ENCODE assay signal across 10 mouse cellular contexts in genomic region chr17:12415741-12416140, GRCm38 (mm10). TPM values are rescaled to one million over a fixed set of nuclear protein-coding genes. Genes with fewer than 3 reads are reported as not detected.
DNase-seq lines count a peak whose midpoint lies in the region; ATAC-seq lines count a peak whose summit lies in the region.
"Had no signal": no experiment of that assay in that cellular context is flagged by ENCODE, and none has a peak within 500 bp of the region (broad histone marks: within the 10 kb centered on the region; RNA-seq: fewer than 3 reads in every experiment).

No protein-coding gene starts in this region.

- 67% methylated on average over 5 of the region's 5 CpGs for WGBS in hindbrain, embryonic 13.5 days
- 73% methylated on average over 5 of the region's 5 CpGs for WGBS in hindbrain, embryonic 14.5 days
- WGBS in lung, embryonic 15.5 days, result 31% methylated on average over 5 of the region's 5 CpGs
- WGBS in embryonic facial prominence, embryonic 15.5 days, result 52% methylated on average over 5 of the region's 5 CpGs

- H3K4me1 ChIP-seq in hindbrain, embryonic 13.5 days (replicated peaks), result no peaks in the 10 kb centered on the region
- H3K4me1 ChIP-seq in hindbrain, embryonic 14.5 days (replicated peaks; ENCODE audit: control insufficient read depth, insufficient read depth, low read length), result no peaks in the 10 kb centered on the region
- H3K4me1 ChIP-seq in lung, embryonic 15.5 days, result peaks cover 28% of the 10 kb centered on the region
- H3K4me1 ChIP-seq in embryonic facial prominence, embryonic 15.5 days, result peaks cover 34% of the 10 kb centered on the region
- H3K4me1 ChIP-seq: midbrain, embryonic 15.5 days had no signal

- no peak for DNase-seq in hindbrain, embryonic 14.5 days (ENCODE audit: low spot score)
- DNase-seq in lung, postnatal 14 days, result no peak
- peak; percentile 1 for DNase-seq in splenic B cell, adult 2 months (ENCODE audit: low read depth, low spot score)
- DNase-seq in adrenal gland, adult (ENCODE audit: inconsistent age in 2 of 2, low spot score in 1 of 2), result no peak
- DNase-seq in cerebellum, postnatal 36 days, result no peak

- no peaks in the 10 kb centered on the region for H3K36me3 ChIP-seq in hindbrain, embryonic 13.5 days
- no peaks in the 10 kb centered on the region for H3K36me3 ChIP-seq in hindbrain, embryonic 14.5 days (replicated peaks; ENCODE audit: control insufficient read depth, insufficient read depth)
- no peaks in the 10 kb centered on the region for H3K36me3 ChIP-seq in lung, embryonic 15.5 days
- no peaks in the 10 kb centered on the region for H3K36me3 ChIP-seq in embryonic facial prominence, embryonic 15.5 days
- no peaks in the 10 kb centered on the region for H3K36me3 ChIP-seq in splenic B cell, adult 2 months (ENCODE audit: control insufficient read depth, insufficient read depth, low read length, poor library complexity, severe bottlenecking)
- H3K36me3 ChIP-seq: midbrain, embryonic 15.5 days had no signal

- no peaks in the 10 kb centered on the region for H3K27me3 ChIP-seq in hindbrain, embryonic 13.5 days
- H3K27me3 ChIP-seq in hindbrain, embryonic 14.5 days (ENCODE audit: control insufficient read depth, insufficient read depth, low read length), result no peaks in the 10 kb centered on the region
- H3K27me3 ChIP-seq in lung, embryonic 15.5 days, result no peaks in the 10 kb centered on the region
- H3K27me3 ChIP-seq in embryonic facial prominence, embryonic 15.5 days, result no peaks in the 10 kb centered on the region
- H3K27me3 ChIP-seq in splenic B cell, adult 2 months (ENCODE audit: control insufficient read depth, insufficient read depth, low read length, poor library complexity, severe bottlenecking), result no peaks in the 10 kb centered on the region
- H3K27me3 ChIP-seq: midbrain, embryonic 15.5 days had no signal

- no peak overlapping the region for H3K4me3 ChIP-seq in hindbrain, embryonic 13.5 days
- no peak overlapping the region for H3K4me3 ChIP-seq in hindbrain, embryonic 14.5 days (replicated peaks; ENCODE audit: low read length)
- no peak overlapping the region for H3K4me3 ChIP-seq in lung, embryonic 15.5 days
- no peak overlapping the region for H3K4me3 ChIP-seq in embryonic facial prominence, embryonic 15.5 days (replicated peaks)
- H3K4me3 ChIP-seq: midbrain, embryonic 15.5 days had no signal

- no peaks in the 10 kb centered on the region for H3K9me3 ChIP-seq in hindbrain, embryonic 13.5 days
- no peaks in the 10 kb centered on the region for H3K9me3 ChIP-seq in hindbrain, embryonic 14.5 days (ENCODE audit: control insufficient read depth, low read length)
- H3K9me3 ChIP-seq in lung, embryonic 15.5 days, result no peaks in the 10 kb centered on the region
- H3K9me3 ChIP-seq in embryonic facial prominence, embryonic 15.5 days (replicated peaks), result no peaks in the 10 kb centered on the region
- H3K9me3 ChIP-seq: midbrain, embryonic 15.5 days had no signal

- no peak overlapping the region for H3K4me2 ChIP-seq in hindbrain, embryonic 13.5 days
- H3K4me2 ChIP-seq in hindbrain, embryonic 14.5 days (replicated peaks), result no peak overlapping the region
- H3K4me2 ChIP-seq in lung, embryonic 15.5 days, result no peak overlapping the region
- H3K4me2 ChIP-seq in embryonic facial prominence, embryonic 15.5 days (replicated peaks), result no peak overlapping the region
- H3K4me2 ChIP-seq: midbrain, embryonic 15.5 days had no signal

- H3K27ac ChIP-seq in hindbrain, embryonic 13.5 days, result no peak overlapping the region
- H3K27ac ChIP-seq in hindbrain, embryonic 14.5 days, result no peak overlapping the region
- peak overlapping the region; percentile 49 for H3K27ac ChIP-seq in lung, embryonic 15.5 days
- peak overlapping the region; percentile 44; the same call in 1 of the 2 replicates for H3K27ac ChIP-seq in embryonic facial prominence, embryonic 15.5 days (replicated peaks)
- H3K27ac ChIP-seq: midbrain, embryonic 15.5 days had no signal

- H3K9ac ChIP-seq in hindbrain, embryonic 13.5 days, result no peak overlapping the region
- no peak overlapping the region for H3K9ac ChIP-seq in hindbrain, embryonic 14.5 days
- no peak overlapping the region for H3K9ac ChIP-seq in lung, embryonic 15.5 days
- no peak overlapping the region for H3K9ac ChIP-seq in embryonic facial prominence, embryonic 15.5 days
- H3K9ac ChIP-seq: midbrain, embryonic 15.5 days had no signal

- 0 out of 2 replicates have a peak, but pooled peaks have one; percentile 21 for ATAC-seq in hindbrain, embryonic 13.5 days (ENCODE audit: low FRiP score)
- no peak; the same call in 1 of the 2 replicates for ATAC-seq in hindbrain, embryonic 14.5 days (ENCODE audit: low FRiP score)
- ATAC-seq in lung, embryonic 15.5 days (ENCODE audit: borderline replicate concordance, extremely low read depth, low FRiP score, low TSS enrichment), result no peak
- no peak for ATAC-seq in embryonic facial prominence, embryonic 15.5 days (ENCODE audit: insufficient number of reproducible peaks, low FRiP score, low TSS enrichment, low read depth)

RNA-seq across cellular contexts. Expression of gene Plg, which starts 37.3 kb away (rescaled TPM):
- not detected in 2 replicates for polyA plus RNA-seq in hindbrain, embryonic 13.5 days (2015; fragmentation: Nextera tagmentation; extraction: Ambion mirVana)
- 0.20 TPM in 1 of 2 replicates, not detected in the other for polyA plus RNA-seq in hindbrain, embryonic 14.5 days (2014; fragmentation: Nextera tagmentation; extraction: Ambion mirVana)
- polyA plus RNA-seq in lung, embryonic 15.5 days (2015; fragmentation: Nextera tagmentation; extraction: Ambion mirVana), result 0.34 and 1.5 TPM in 2 replicates
- polyA plus RNA-seq in embryonic facial prominence, embryonic 15.5 days (2015; fragmentation: Nextera tagmentation; extraction: Ambion mirVana), result not detected in 2 replicates
- polyA plus RNA-seq: neural tube, embryonic 11.5 days had no signal

Comparison
In these comparisons a context has a peak if more than half of its experiments do, and no peak if none do; other contexts are left out.
1. H3K27ac ChIP-seq: peak in lung, embryonic 15.5 days (single experiment) and embryonic facial prominence, embryonic 15.5 days (single experiment); none in hindbrain, embryonic 13.5 days (single experiment) and hindbrain, embryonic 14.5 days (single experiment).